Mouse (Mus musculus) right cerebral cortex, adult 2 months (tissue): Measurements from ENCODE around the gene Nsun3.

ENCODE experiments used
- DNase-seq, 2 experiments: peaks; one replicate each; pipeline ENCODE4 v3.0.0; 2021 to 2022; ENCODE audit warnings: low spot score in 2 of 2

The Nsun3 gene

DNA sequence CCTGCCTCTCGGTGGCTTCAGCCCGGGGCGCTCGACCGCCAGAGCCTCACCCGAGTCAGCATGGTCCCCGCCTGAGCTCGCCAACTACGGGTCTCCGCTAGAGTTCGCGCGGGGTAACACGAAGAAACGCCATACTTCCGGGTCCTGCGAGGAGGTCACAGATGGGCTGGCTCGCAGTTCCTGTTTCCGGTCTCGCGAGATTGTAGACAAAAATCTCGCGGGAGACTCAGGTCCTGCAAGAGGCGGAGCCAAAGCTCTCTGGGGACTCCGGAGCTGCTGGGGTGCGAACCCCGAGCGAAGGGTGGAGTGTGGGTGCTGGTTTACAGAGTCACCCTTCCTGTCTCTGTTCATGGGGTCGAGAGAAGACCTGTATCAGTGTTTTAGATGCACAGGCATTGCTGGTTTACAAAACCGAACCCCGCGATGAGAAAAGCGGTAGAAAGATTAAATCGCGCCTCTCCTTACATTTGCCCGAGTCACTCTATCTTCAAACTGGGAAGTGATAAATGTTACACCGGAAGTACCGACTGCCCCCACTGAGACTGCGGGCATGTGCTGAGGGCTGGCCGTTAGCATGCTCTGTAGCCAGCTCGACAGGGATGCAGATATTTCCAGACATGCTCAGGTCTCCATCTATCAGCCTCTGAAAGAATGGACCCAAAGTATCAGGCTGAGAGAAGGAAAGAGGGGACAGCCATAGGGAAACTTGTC, at the start of gene Nsun3:
Gene Nsun3, minus strand, starts transcription at position 198 of the 711 bp plus-strand sequence.
- peak; percentile 90 to 92 for DNase-seq

DNA sequence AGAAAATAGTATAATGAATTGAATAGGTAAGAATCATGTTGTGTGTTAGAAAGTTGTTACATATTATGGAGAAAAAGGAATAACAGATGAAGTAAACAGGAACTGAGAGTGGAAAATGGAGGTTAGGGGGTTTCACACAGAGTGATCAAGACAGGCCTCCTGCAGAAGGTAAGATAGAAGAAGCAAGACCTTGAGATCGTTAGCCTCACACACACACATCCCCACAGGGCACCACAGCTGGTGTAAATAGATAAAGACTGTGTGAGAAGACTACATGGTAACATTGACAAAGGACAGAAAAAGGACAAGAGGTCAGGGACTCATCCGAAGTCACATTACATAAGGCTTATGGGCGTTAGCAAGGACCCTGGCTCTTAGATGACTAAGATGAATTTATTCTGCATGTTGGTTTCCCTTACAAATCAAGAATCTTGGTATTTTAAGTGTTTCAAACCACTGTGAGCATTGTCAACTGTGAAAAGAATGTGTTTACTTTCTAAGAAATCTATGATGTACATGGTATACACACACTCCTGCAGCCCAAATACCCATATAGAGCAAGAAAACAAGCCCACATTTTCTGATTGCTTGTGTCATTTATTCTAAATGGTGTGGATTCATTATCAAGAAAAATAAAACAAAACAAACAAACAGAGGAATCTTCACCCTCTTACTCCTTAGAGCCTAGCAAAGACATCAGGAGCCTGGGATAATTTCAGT, 47.6 kb upstream of the Nsun3 start:
- DNase-seq = no peak

DNA sequence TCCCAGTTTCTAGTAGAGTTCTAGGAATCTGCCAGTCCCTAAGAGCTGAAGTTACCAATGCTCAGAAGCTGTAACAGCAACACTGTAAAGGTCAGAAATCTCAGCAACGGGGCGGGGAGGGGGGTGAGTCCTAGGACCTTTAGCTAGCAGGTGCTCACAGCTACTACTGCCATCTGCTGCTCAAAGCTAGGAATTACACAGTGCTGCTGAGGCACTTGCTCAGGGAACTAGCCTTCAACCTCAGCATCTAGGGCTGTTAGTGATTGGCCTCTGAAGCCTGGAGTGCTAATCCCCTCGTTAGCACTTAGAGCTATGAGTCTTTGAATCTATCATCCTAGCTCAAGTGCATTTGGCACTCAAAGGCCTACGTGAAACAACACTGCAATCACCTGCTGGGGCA, 45.9 kb upstream of the Nsun3 start:
- peak in 1 of 2 experiments; percentile 24 for DNase-seq

GRCm38 (mm10) chr16:62832027-62832426, 45.4 kb upstream of the Nsun3 start:
- DNase-seq = no peak

DNA sequence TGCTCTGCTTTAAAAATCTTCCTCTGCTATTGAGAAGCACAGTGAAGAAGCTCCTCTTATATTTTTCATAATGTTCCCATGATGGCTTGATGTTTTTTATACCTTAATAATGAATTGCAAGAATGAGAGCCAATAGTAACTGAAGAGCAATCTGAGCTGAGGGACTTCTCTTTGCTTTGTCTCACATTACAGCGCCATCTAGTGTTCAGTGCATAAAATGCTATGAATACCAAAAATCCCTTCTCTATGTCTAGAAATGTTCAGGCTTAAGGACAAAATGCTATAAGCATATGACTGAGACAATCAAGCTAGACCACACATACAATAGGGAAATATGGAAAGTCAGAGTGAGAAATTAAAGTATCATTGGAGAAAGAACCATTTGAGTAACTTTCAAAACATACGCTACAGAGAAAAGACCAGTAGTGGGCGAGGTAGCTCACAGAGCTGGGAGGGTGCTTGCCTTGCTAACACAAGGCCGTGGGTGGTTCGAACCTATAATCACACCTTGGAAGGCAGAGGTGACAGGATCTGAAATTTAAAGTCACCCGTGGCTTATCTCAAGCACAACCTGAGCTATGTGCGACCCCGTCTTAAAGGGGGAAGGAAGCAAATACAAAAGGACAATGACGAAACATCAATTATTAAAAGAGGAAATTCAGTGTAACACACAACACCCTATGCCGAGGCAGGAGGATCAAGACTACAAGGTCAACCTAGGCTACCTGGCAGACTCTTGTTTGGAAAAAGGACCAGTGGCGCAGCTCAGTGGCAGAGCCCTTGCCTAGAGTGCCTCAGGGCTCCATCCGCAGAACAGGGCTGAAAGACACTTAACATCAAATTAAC, 39.8 kb upstream of the Nsun3 start:
- no peak for DNase-seq

- DNase-seq = no peak
Measured at GRCm38 (mm10) chr16:62822472-62822871, 35.9 kb upstream of the Nsun3 start.

GRCm38 (mm10) chr16:62814491-62814890, 27.9 kb upstream of the Nsun3 start, which contains the start of gene Stx19:
TSS of gene Stx19 (plus strand) at chr16:62814676.
- no peak for DNase-seq

DNA sequence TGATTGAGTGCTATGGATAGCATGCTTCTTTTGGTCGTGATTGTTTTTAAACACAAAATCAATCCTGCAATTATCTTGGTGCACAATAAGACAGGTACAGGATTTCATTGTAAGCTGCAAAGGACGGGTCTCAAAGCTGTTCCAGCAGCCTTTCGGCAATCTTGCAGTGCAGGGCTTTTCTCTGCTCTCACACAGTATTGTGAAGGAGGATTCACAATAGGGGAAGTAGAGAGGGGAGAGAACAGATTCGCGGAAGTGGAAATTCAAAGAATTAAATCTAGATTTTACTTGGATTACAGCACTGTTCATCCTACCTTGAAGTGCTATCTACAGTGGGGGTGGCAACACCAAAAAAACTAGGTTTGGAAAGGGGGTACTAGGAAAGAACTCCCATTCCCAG, 27.2 kb upstream of the Nsun3 start:
- no peak for DNase-seq

DNA sequence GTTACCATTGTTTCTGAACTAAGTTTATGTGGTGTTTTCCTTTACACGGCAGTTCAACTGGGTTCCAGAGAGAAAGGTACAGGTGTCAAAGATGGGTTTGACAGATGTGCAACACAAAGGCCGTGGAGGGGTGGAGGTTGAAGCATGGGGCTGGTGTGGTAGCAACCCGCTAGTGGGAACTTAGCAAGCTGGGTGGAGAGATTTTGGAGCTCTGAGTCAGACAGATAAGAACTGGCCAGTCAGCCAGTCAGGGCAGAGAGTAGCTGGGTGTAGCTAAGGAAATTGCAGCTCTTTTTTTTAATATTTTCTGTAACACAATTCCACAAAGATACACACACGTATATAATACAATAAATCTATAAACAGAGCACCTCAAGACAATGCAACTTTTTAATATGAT, 24.2 kb upstream of the Nsun3 start:
- DNase-seq = no peak

- DNase-seq = no peak
Measured at GRCm38 (mm10) chr16:62807249-62807979, 20.8 kb upstream of the Nsun3 start.

GRCm38 (mm10) chr16:62804621-62805020, 18.0 kb upstream of the Nsun3 start:
- DNase-seq = no peak

GRCm38 (mm10) chr16:62799839-62800238, 13.2 kb upstream of the Nsun3 start:
- no peak for DNase-seq

DNA sequence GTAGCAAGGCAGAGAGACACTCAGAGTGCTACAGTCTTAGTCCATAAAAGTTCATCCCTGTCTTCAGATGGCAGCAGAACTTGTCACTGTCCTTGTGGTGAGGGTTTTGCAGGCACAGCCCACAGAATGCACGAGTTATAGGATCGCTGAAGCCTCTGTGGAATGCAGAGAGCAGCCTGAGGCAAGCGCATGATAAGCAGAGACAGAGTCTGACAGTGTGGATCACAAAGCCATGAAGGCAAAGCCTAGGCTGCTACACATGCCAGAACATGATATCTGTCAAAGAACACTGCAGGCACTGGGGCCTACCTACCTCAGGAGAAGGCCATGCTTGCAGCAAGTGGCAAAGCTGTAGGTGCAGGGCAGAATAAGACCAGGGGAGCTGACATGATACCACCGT, 12.8 kb upstream of the Nsun3 start:
- no peak for DNase-seq

GRCm38 (mm10) chr16:62798808-62799207, 12.2 kb upstream of the Nsun3 start:
- DNase-seq = no peak

DNA sequence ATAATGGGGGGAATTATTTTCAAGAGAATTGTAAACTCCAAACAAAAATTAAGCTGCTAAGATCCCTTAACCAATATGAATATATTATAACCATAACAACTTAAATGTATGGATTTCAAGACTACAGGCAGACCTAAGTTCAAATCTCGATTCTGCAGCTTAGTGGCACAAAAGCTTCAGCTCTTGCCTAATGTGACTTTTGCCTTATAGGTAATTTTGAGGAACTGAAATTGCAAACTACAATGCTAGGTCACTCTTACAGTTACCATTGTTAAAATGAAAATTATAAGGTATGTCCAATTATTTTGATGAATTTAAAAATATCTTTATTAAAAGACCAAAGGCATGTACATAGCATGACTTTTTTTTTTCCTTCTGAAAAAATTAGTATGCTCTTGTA, 10.0 kb upstream of the Nsun3 start:
- DNase-seq = no peak

GRCm38 (mm10) chr16:62782229-62782628, 4.4 kb downstream of the Nsun3 start:
- DNase-seq = no peak

DNA sequence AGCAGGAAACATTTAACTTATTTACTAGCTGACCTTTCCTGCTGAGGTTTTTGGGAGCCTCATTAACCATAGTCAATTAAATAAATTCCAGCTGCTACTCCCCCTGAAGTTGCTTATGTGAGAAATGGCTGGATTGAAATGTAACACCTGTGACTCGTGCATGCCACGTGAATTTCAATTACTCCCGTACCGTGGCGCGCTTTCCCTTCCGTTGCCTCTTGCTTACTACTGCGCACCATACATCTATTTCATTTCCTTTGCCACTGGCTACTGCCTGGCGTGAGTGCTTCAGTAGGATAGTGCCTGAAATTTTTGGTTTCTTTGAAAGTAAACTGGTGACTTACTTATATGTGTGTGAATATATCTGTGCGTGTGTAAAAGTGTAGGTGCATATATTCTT, 8.3 kb downstream of the Nsun3 start:
- DNase-seq = no peak

- peak in 1 of 2 experiments; percentile 20 for DNase-seq
Measured at GRCm38 (mm10) chr16:62776034-62776433, 10.6 kb downstream of the Nsun3 start.

DNA sequence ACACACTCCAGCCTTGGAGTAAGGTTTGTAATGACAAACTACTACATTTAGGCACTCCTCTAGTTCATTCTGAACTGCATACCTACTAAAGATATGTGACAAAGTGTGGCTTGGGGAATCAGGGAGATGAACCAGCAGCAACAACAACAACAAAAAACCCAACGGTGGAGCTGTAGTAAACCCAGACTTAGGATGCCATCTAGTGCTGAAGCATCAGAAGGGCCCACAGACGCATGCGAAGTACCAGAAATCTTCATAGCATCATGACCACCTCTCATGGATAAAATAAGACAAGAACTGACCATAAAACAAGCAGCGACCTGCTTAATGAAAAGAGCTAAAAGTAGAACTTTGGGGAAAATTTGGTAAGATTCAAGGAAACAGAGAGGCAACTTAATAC, 13.2 kb downstream of the Nsun3 start:
- peak; percentile 27 to 34 for DNase-seq

GRCm38 (mm10) chr16:62758340-62758739, 28.3 kb downstream of the Nsun3 start:
- DNase-seq = no peak

- no peak for DNase-seq
Measured at GRCm38 (mm10) chr16:62755307-62755706, 31.3 kb downstream of the Nsun3 start.

DNA sequence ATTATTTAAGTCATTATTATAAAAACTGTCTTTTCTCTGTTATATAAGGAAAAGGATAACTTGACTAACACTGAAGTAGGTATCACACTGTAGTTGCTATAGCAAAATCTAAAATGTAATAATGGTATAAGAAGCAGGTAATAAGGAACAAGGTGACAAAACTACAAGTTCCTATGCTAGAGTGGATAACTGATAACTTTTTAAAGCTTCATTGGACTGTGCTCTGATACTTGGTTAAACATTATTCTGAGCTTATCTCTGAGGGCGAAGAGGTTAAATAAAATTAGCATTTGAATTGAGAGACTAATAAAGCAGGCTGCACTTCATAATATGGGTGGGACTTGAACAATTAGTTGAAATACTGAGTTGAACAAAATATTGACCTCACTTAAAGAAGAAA, 33.0 kb downstream of the Nsun3 start:
- no peak for DNase-seq
